Mouse (Mus musculus) heart, embryonic 16.5 days (tissue): ENCODE results near the gene Lmbrd2. TPM values are rescaled to one million over a fixed set of nuclear protein-coding genes. Genes with fewer than 3 reads are reported as not detected.

ENCODE experiments used
- ATAC-seq: fragments of 200-750 bp; cut with Nextera tagmentation; replicated peaks from 2 replicates; pipeline ENCODE4 v1.8.0; 2017; ENCODE audit warnings: moderate number of reproducible peaks; ENCODE audit not compliant: insufficient read depth, low FRiP score; ENCODE audit errors: extremely low read depth
- H3K27ac ChIP-seq: fragments of 300-500 bp; sonication (generic); 2 replicates; pipeline ENCODE4 v1.5.1; 2014; ENCODE audit warnings: mild to moderate bottlenecking, low read length, control low read depth, moderate library complexity
- H3K27me3 ChIP-seq: fragments of 300-500 bp; sonication (generic); 2 replicates; pipeline ENCODE4 v1.6.1; 2014; ENCODE audit warnings: low read length, mixed read lengths; ENCODE audit not compliant: control insufficient read depth, insufficient read depth
- H3K36me3 ChIP-seq: fragments of 300-500 bp; sonication (generic); 2 replicates; pipeline ENCODE4 v1.6.1; 2014; ENCODE audit not compliant: control insufficient read depth, insufficient read depth
- H3K4me1 ChIP-seq: fragments of 300-500 bp; sonication (generic); 2 replicates; pipeline ENCODE4 v1.6.1; 2014; ENCODE audit warnings: low read length, mixed read lengths; ENCODE audit not compliant: control insufficient read depth, insufficient read depth
- H3K4me2 ChIP-seq: fragments of 300-500 bp; sonication (generic); 2 replicates; pipeline ENCODE4 v1.6.1; 2014; ENCODE audit warnings: low read depth, mild to moderate bottlenecking, control low read depth, low read length
- H3K4me3 ChIP-seq: fragments of 300-500 bp; sonication (generic); 2 replicates; pipeline ENCODE4 v1.5.1; 2014; ENCODE audit warnings: mild to moderate bottlenecking, control low read depth, low read length
- H3K9ac ChIP-seq: fragments of 300-500 bp; sonication (generic); 2 replicates; pipeline ENCODE4 v1.6.1; 2014; ENCODE audit warnings: low read length, control low read depth
- H3K9me3 ChIP-seq: fragments of 300-500 bp; sonication (generic); replicated peaks from 2 replicates; pipeline ENCODE4 v1.6.1; 2016; ENCODE audit warnings: low read length; ENCODE audit not compliant: control insufficient read depth
- WGBS: fragments of 180-500 bp; shearing (Covaris S2); extraction: QIAGEN DNeasy Blood & Tissue Kit; methylation state at CpG from one replicate; pipeline ENCODE4 v1.1.7; 2014; 5-methylcytosine and 5-hydroxymethylcytosine counted together
- polyA plus RNA-seq: library from polyadenylated mRNA; unstranded; fragments of >200 nt; fragmentation: Nextera tagmentation; extraction: Ambion mirVana; gene quantifications from 2 replicates; pipeline ENCODE4 v1.2.1, GENCODE M21; 2015

Gene Lmbrd2
- polyA plus RNA-seq, 1 experiment from 2014 or later: 1.7 TPM

- H3K36me3 ChIP-seq: peaks cover 24% of the 10 kb centered on the region
- no peaks in the 10 kb centered on the region for H3K9me3 ChIP-seq
- no peak overlapping the region for H3K4me2 ChIP-seq
- 71% methylated on average over 9 of the region's 9 CpGs for WGBS
- peaks cover 7% of the 10 kb centered on the region for H3K4me1 ChIP-seq
- H3K27ac ChIP-seq: no peak overlapping the region
- H3K27me3 ChIP-seq: no peaks in the 10 kb centered on the region
- H3K4me3 ChIP-seq: no peak overlapping the region
- ATAC-seq: no peak
- H3K9ac ChIP-seq: no peak overlapping the region
Measured at GRCm38 (mm10) chr15:9130772-9131498, 9.4 kb upstream of the Lmbrd2 start.

GRCm38 (mm10) chr15:9131499-9131888 lies 8.9 kb upstream of the Lmbrd2 start:
- Histone ChIP-seq H3K27ac (no peak overlapping the region), H3K4me3 (no peak overlapping the region), H3K9me3 (no peaks in the 10 kb centered on the region), H3K27me3 (no peaks in the 10 kb centered on the region), H3K4me2 (no peak overlapping the region), H3K36me3 (peaks cover 26% of the 10 kb centered on the region), H3K9ac (no peak overlapping the region), H3K4me1 (peaks cover 7% of the 10 kb centered on the region)
- 85% methylated on average over 4 of the region's 4 CpGs for WGBS
- no peak for ATAC-seq

GRCm38 (mm10) chr15:9132693-9133443 lies 7.5 kb upstream of the Lmbrd2 start:
- Histone ChIP-seq H3K27me3 (no peaks in the 10 kb centered on the region), H3K9me3 (no peaks in the 10 kb centered on the region), H3K36me3 (peaks cover 28% of the 10 kb centered on the region), H3K4me3 (no peak overlapping the region), H3K4me2 (no peak overlapping the region), H3K4me1 (peaks cover 7% of the 10 kb centered on the region), H3K9ac (no peak overlapping the region), H3K27ac (0 out of 2 replicates have a peak overlapping the region, but pooled peaks have one; percentile 66)
- 77% methylated on average over 13 of the region's 13 CpGs for WGBS
- ATAC-seq: no peak

- 0 out of 2 replicates have a peak overlapping the region, but pooled peaks have one; percentile 14 for H3K27ac ChIP-seq
- no peak overlapping the region for H3K4me2 ChIP-seq
- no peaks in the 10 kb centered on the region for H3K27me3 ChIP-seq
- peaks cover 23% of the 10 kb centered on the region for H3K36me3 ChIP-seq
- H3K4me3 ChIP-seq: no peak overlapping the region
- peaks cover 23% of the 10 kb centered on the region for H3K4me1 ChIP-seq
- no peak overlapping the region for H3K9ac ChIP-seq
- H3K9me3 ChIP-seq: no peaks in the 10 kb centered on the region
- WGBS: 48% methylated on average over 6 of the region's 6 CpGs
- ATAC-seq: no peak; the same call in 1 of the 2 replicates
Measured at GRCm38 (mm10) chr15:9134891-9135507, 5.4 kb upstream of the Lmbrd2 start.

- WGBS: 20% methylated on average over 10 of the region's 10 CpGs
- H3K4me2 ChIP-seq: peak overlapping the region; percentile 85
- peak overlapping the region; percentile 79 for H3K9ac ChIP-seq
- H3K9me3 ChIP-seq: no peaks in the 10 kb centered on the region
- H3K4me1 ChIP-seq: peaks cover 18% of the 10 kb centered on the region
- H3K27ac ChIP-seq: no peak overlapping the region
- ATAC-seq: no peak
- peak overlapping the region; percentile 87 for H3K4me3 ChIP-seq
- H3K27me3 ChIP-seq: no peaks in the 10 kb centered on the region
- peaks cover 15% of the 10 kb centered on the region for H3K36me3 ChIP-seq
Measured at GRCm38 (mm10) chr15:9139447-9139846, 903 bp upstream of the Lmbrd2 start.

- peak overlapping the region; percentile 87 for H3K4me3 ChIP-seq
- WGBS: 0% methylated on average over 37 of the region's 37 CpGs
- peaks cover 18% of the 10 kb centered on the region for H3K4me1 ChIP-seq
- ATAC-seq: peak; percentile 59
- H3K9ac ChIP-seq: peak overlapping the region; percentile 88
- peak overlapping the region; percentile 66 for H3K27ac ChIP-seq
- H3K36me3 ChIP-seq: peaks cover 15% of the 10 kb centered on the region
- H3K27me3 ChIP-seq: no peaks in the 10 kb centered on the region
- no peaks in the 10 kb centered on the region for H3K9me3 ChIP-seq
- H3K4me2 ChIP-seq: peak overlapping the region; percentile 86
Measured at GRCm38 (mm10) chr15:9140684-9141171, 378 bp downstream of the Lmbrd2 start.

- Histone ChIP-seq H3K9ac (no peak within 1 kb of the TSS), H3K36me3 (peaks cover 12% of the 10 kb centered on the region), H3K27me3 (no peaks in the 10 kb centered on the region), H3K4me1 (no peaks in the 10 kb centered on the region), H3K4me2 (no peak within 1 kb of the TSS), H3K27ac (no peak within 1 kb of the TSS), H3K4me3 (no peak within 1 kb of the TSS), H3K9me3 (no peaks in the 10 kb centered on the region)
- no peak for ATAC-seq
Measured at GRCm38 (mm10) chr15:9155325-9155724, 15.0 kb downstream of the Lmbrd2 start, which contains the start of gene Skp2. TSS of gene Skp2 (minus strand) at chr15:9155425.

- Histone ChIP-seq H3K27me3 (no peaks in the 10 kb centered on the region), H3K4me1 (no peaks in the 10 kb centered on the region), H3K4me2 (no peak overlapping the region), H3K4me3 (no peak overlapping the region), H3K36me3 (peaks cover 7% of the 10 kb centered on the region), H3K9ac (no peak overlapping the region), H3K27ac (no peak overlapping the region), H3K9me3 (no peaks in the 10 kb centered on the region)
- 72% methylated on average over 4 of the region's 4 CpGs for WGBS
- no peak for ATAC-seq
Measured at GRCm38 (mm10) chr15:9162557-9163070, 22.3 kb downstream of the Lmbrd2 start.
